Mouse (Mus musculus): Measurements from ENCODE around the gene Zmiz2. TPM values are rescaled to one million over a fixed set of nuclear protein-coding genes. Genes with fewer than 3 reads are reported as not detected.
A peak's percentile ranks its signal among the peaks of the same experiment; 100 is the strongest.
"Not testable (repeated sequence)": the region's sequence is repeated elsewhere in the genome, so short reads cannot be mapped to it uniquely, and the experiment has no call there.

Zmiz2 gene
- polyA plus RNA-seq, 1 experiment from 2014 or later, result 6.6 TPM

GRCm38 (mm10) chr11:6414751-6415550, 26.1 kb downstream of the Zmiz2 start, which contains the start of gene Ppia:
TSS of gene Ppia (plus strand) at chr11:6415443.
- Histone ChIP-seq H3K9me3 (replicated peaks) (no peaks in the 10 kb centered on the region), H3K27me3 (no peaks in the 10 kb centered on the region), H3K36me3 (peaks cover 21% of the 10 kb centered on the region), H3K27ac (peak within 1 kb of the TSS; percentile 96), H3K4me2 (peak within 1 kb of the TSS; percentile 70), H3K4me1 (replicated peaks) (peaks cover 28% of the 10 kb centered on the region), H3K9ac (peak within 1 kb of the TSS; percentile 92), H3K4me3 (peak within 1 kb of the TSS; percentile 86)
- 11% methylated on average over 21 of the region's 21 CpGs for WGBS
- ATAC-seq (replicated peaks; ENCODE audit: insufficient number of reproducible peaks, insufficient read depth, low FRiP score, low read depth), result peak; percentile 41; the same call in 1 of the 2 replicates

DNA sequence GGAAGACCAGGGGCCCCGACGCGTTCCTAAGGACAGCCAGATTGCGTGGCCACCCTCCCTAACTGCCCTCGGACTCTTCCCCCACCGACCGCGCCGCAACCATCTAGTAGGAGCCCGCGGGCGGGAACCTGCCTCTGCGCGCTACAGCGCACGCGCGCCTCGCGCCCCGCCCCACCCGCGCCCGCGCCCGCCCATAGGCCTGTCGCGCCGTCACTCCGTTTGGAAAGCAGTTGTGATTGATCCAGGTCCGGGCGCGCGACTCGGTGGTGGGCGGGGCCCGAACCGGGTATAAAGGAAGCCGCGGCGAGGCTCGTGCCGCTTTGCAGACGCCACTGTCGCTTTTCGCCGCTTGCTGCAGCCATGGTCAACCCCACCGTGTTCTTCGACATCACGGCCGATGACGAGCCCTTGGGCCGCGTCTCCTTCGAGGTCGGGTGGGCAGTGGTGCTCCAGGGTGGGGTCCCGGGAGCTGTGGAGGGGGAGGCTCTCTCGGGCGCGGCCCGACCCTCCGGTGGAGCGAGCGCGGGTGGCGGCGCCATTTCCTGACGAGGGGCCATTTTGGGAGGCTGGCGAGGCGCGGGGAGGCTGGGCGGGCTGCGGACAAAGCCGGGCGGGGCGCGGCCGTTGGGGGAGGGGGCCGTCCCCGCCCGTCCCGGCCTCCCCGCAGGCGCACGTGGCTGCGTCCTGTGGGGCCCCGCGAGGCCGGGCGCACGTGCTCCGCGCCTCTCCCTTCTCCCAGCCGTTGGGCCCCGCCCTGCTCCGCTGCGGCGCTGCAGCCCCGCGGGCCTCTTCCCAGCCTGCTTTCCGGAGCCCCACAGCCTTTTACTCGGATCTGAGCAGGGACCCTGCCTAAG, 26.9 kb downstream of the Zmiz2 start:
- H3K4me2 ChIP-seq, result peak overlapping the region; percentile 70
- ATAC-seq (replicated peaks; ENCODE audit: insufficient number of reproducible peaks, insufficient read depth, low FRiP score, low read depth), result peak; percentile 94
- H3K9ac ChIP-seq, result peak overlapping the region; percentile 92
- peak overlapping the region; percentile 86 for H3K4me3 ChIP-seq
- no peaks in the 10 kb centered on the region for H3K27me3 ChIP-seq
- no peaks in the 10 kb centered on the region for H3K9me3 ChIP-seq (replicated peaks)
- H3K36me3 ChIP-seq, result peaks cover 29% of the 10 kb centered on the region
- WGBS, result 0% methylated on average over 63 of the region's 102 CpGs
- peak overlapping the region; percentile 96 for H3K27ac ChIP-seq
- peaks cover 26% of the 10 kb centered on the region for H3K4me1 ChIP-seq (replicated peaks)

GRCm38 (mm10) chr11:6416405-6417034, 27.6 kb downstream of the Zmiz2 start:
- ATAC-seq (replicated peaks; ENCODE audit: insufficient number of reproducible peaks, insufficient read depth, low FRiP score, low read depth), result peak; percentile 58
- Histone ChIP-seq H3K36me3 (peaks cover 33% of the 10 kb centered on the region), H3K27me3 (no peaks in the 10 kb centered on the region), H3K9ac (peak overlapping the region; percentile 92), H3K4me2 (peak overlapping the region; percentile 70), H3K4me3 (peak overlapping the region; percentile 86), H3K27ac (peak overlapping the region; percentile 96), H3K9me3 (replicated peaks) (no peaks in the 10 kb centered on the region), H3K4me1 (replicated peaks) (peaks cover 23% of the 10 kb centered on the region)
- 1% methylated on average over 30 of the region's 30 CpGs for WGBS

DNA sequence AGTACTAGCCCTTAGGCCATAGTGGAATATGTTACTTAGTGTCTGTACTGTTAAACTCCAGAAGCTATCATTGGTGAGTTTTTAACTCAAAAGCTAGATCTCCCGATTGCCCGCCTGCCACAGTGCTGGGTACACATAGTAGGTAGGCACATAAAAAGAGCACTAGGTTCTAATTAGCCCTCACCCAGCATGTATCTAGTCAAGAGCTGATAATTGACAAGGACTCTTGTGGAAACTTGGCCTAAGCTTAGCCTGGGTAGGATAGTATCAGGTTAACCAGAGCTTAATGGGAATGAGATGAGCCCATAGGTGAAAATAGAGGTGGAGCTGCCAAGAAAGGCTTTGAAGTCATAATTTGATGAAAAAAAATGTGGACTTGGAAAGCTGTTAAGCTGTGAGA, 28.2 kb downstream of the Zmiz2 start:
- Histone ChIP-seq H3K4me3 (peak overlapping the region; percentile 86), H3K4me1 (replicated peaks) (peaks cover 19% of the 10 kb centered on the region), H3K9ac (peak overlapping the region; percentile 92), H3K4me2 (peak overlapping the region; percentile 70), H3K36me3 (peaks cover 33% of the 10 kb centered on the region), H3K27me3 (no peaks in the 10 kb centered on the region), H3K9me3 (replicated peaks) (no peaks in the 10 kb centered on the region), H3K27ac (peak overlapping the region; percentile 96)
- no peak for ATAC-seq (replicated peaks; ENCODE audit: insufficient number of reproducible peaks, insufficient read depth, low FRiP score, low read depth)
- 41% methylated on average over 2 of the region's 2 CpGs for WGBS

- H3K4me2 ChIP-seq, result peak overlapping the region; percentile 70
- peak overlapping the region; percentile 92 for H3K9ac ChIP-seq
- H3K27ac ChIP-seq, result peak overlapping the region; percentile 36
- H3K4me1 ChIP-seq (replicated peaks), result peaks cover 19% of the 10 kb centered on the region
- ATAC-seq (replicated peaks; ENCODE audit: insufficient number of reproducible peaks, insufficient read depth, low FRiP score, low read depth), result no peak
- peak overlapping the region; percentile 86 for H3K4me3 ChIP-seq
- no peaks in the 10 kb centered on the region for H3K27me3 ChIP-seq
- peaks cover 33% of the 10 kb centered on the region for H3K36me3 ChIP-seq
- no peaks in the 10 kb centered on the region for H3K9me3 ChIP-seq (replicated peaks)
These were observed 28.6 kb downstream of the Zmiz2 start for GRCm38 (mm10) chr11:6417490-6417889.

DNA sequence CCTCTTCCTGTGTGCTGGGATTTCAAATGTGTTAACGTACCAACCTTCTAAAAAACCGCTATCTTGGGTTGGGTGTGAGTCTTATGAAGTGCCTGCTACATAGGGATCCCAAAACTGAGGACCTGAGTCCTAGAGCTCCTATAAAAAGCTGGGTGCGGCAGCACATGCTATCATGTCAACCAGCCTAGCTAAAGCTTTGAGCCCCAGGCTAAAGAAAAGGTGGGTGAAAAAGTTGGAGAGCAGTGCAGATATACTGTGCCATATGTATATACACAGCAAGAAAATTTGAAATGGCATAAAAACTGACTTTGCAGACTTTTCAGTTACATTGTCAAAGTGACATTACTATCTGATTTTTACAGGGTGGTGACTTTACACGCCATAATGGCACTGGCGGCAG, 29.9 kb downstream of the Zmiz2 start:
- H3K4me3 ChIP-seq, result no peak overlapping the region
- H3K4me2 ChIP-seq, result 0 out of 2 replicates have a peak overlapping the region, but pooled peaks have one; percentile 70
- ATAC-seq (replicated peaks; ENCODE audit: insufficient number of reproducible peaks, insufficient read depth, low FRiP score, low read depth), result no peak
- no peak overlapping the region for H3K9ac ChIP-seq
- peaks cover 19% of the 10 kb centered on the region for H3K4me1 ChIP-seq (replicated peaks)
- H3K27ac ChIP-seq, result no peak overlapping the region
- H3K36me3 ChIP-seq, result peaks cover 33% of the 10 kb centered on the region
- 75% methylated on average over 5 of the region's 5 CpGs for WGBS
- no peaks in the 10 kb centered on the region for H3K9me3 ChIP-seq (replicated peaks)
- no peaks in the 10 kb centered on the region for H3K27me3 ChIP-seq

GRCm38 (mm10) chr11:6419156-6419555, 30.3 kb downstream of the Zmiz2 start:
- WGBS, result 57% methylated on average over 4 of the region's 4 CpGs
- Histone ChIP-seq H3K4me1 (replicated peaks) (peaks cover 19% of the 10 kb centered on the region), H3K36me3 (peaks cover 33% of the 10 kb centered on the region)

GRCm38 (mm10) chr11:6420283-6420703, 31.4 kb downstream of the Zmiz2 start:
- 11% methylated on average over 1 of the region's 1 CpGs for WGBS
- no peak overlapping the region for H3K9ac ChIP-seq
- H3K4me3 ChIP-seq, result no peak overlapping the region
- ATAC-seq (replicated peaks; ENCODE audit: insufficient number of reproducible peaks, insufficient read depth, low FRiP score, low read depth), result no peak
- H3K27me3 ChIP-seq, result no peaks in the 10 kb centered on the region
- H3K36me3 ChIP-seq, result peaks cover 40% of the 10 kb centered on the region
- H3K27ac ChIP-seq, result no peak overlapping the region
- H3K4me2 ChIP-seq, result no peak overlapping the region
- no peaks in the 10 kb centered on the region for H3K9me3 ChIP-seq (replicated peaks)
- peaks cover 13% of the 10 kb centered on the region for H3K4me1 ChIP-seq (replicated peaks)

More at GRCm38 (mm10) chr11:6419156-6419555, 30.3 kb downstream of the Zmiz2 start:
- H3K27ac ChIP-seq; H3K4me3 ChIP-seq; H3K9ac ChIP-seq; H3K27me3 ChIP-seq; ATAC-seq (replicated peaks; ENCODE audit: insufficient number of reproducible peaks, insufficient read depth, low FRiP score, low read depth); H3K9me3 ChIP-seq (replicated peaks); H3K4me2 ChIP-seq: not testable (repeated sequence)

- peaks cover 12% of the 10 kb centered on the region for H3K4me1 ChIP-seq (replicated peaks)
- H3K27ac ChIP-seq, result peak overlapping the region; percentile 17; the same call in 1 of the 2 replicates
- peaks cover 43% of the 10 kb centered on the region for H3K36me3 ChIP-seq
- H3K4me2 ChIP-seq, result no peak overlapping the region
- H3K4me3 ChIP-seq, result no peak overlapping the region
- no peak for ATAC-seq (replicated peaks; ENCODE audit: insufficient number of reproducible peaks, insufficient read depth, low FRiP score, low read depth)
- no peak overlapping the region for H3K9ac ChIP-seq
- H3K9me3 ChIP-seq (replicated peaks), result no peaks in the 10 kb centered on the region
- WGBS, result 78% methylated on average over 2 of the region's 2 CpGs
- H3K27me3 ChIP-seq, result no peaks in the 10 kb centered on the region
These were observed 32.0 kb downstream of the Zmiz2 start for GRCm38 (mm10) chr11:6420722-6421350.

GRCm38 (mm10) chr11:6430186-6430585, 41.3 kb downstream of the Zmiz2 start:
- Histone ChIP-seq H3K4me3 (no peak overlapping the region), H3K4me2 (no peak overlapping the region), H3K9me3 (replicated peaks) (no peaks in the 10 kb centered on the region), H3K4me1 (replicated peaks) (no peaks in the 10 kb centered on the region), H3K9ac (no peak overlapping the region), H3K36me3 (peaks cover 77% of the 10 kb centered on the region), H3K27me3 (no peaks in the 10 kb centered on the region), H3K27ac (no peak overlapping the region)
- no peak for ATAC-seq (replicated peaks; ENCODE audit: insufficient number of reproducible peaks, insufficient read depth, low FRiP score, low read depth)
- WGBS, result 94% methylated on average over 7 of the region's 7 CpGs

Data from heart, embryonic 15.5 days (tissue).